Mouse (Mus musculus): Measurements from ENCODE around the gene Eif2s1. TPM values are rescaled to one million over a fixed set of nuclear protein-coding genes. Genes with fewer than 3 reads are reported as not detected.
A peak's percentile ranks its signal among the peaks of the same experiment; 100 is the strongest.

The Eif2s1 gene
- 147 and 170 TPM in 2 replicates for polyA plus RNA-seq (2015; fragmentation: Nextera tagmentation; extraction: Ambion mirVana)

GRCm38 (mm10) chr12:78861496-78862253, at the start of gene Eif2s1, which contains the start of gene Atp6v1d:
Gene Eif2s1, plus strand, starts transcription at chr12:78861819.
Gene Atp6v1d, minus strand, starts transcription at chr12:78861638.
- WGBS: under 1% methylated on average over 55 of the region's 55 CpGs
- H3K36me3 ChIP-seq: 0 out of 2 replicates have a peak, but pooled peaks cover 6% of the 10 kb centered on the region
- peak within 1 kb of the TSS; percentile 81 for H3K9ac ChIP-seq (replicated peaks)
- H3K27ac ChIP-seq (replicated peaks): peak within 1 kb of the TSS; percentile 91
- H3K4me2 ChIP-seq: peak within 1 kb of the TSS; percentile 92
- ATAC-seq (ENCODE audit: low FRiP score): peak; percentile 100
- peak within 1 kb of the TSS; percentile 96 for H3K4me3 ChIP-seq (replicated peaks)
- no peaks in the 10 kb centered on the region for H3K27me3 ChIP-seq (replicated peaks)
- H3K4me1 ChIP-seq: peaks cover 45% of the 10 kb centered on the region
- no peaks in the 10 kb centered on the region for H3K9me3 ChIP-seq (replicated peaks)

- no peaks in the 10 kb centered on the region for H3K27me3 ChIP-seq (replicated peaks)
- H3K4me1 ChIP-seq: no peaks in the 10 kb centered on the region
- H3K9me3 ChIP-seq (replicated peaks): no peaks in the 10 kb centered on the region
- H3K36me3 ChIP-seq: no peaks in the 10 kb centered on the region
- H3K9ac ChIP-seq (replicated peaks): no peak overlapping the region
- H3K4me2 ChIP-seq: no peak overlapping the region
- no peak for ATAC-seq (ENCODE audit: low FRiP score)
- H3K27ac ChIP-seq (replicated peaks): no peak overlapping the region
- no peak overlapping the region for H3K4me3 ChIP-seq (replicated peaks)
Measured at GRCm38 (mm10) chr12:78814437-78814836, 47.2 kb upstream of the Eif2s1 start.

DNA sequence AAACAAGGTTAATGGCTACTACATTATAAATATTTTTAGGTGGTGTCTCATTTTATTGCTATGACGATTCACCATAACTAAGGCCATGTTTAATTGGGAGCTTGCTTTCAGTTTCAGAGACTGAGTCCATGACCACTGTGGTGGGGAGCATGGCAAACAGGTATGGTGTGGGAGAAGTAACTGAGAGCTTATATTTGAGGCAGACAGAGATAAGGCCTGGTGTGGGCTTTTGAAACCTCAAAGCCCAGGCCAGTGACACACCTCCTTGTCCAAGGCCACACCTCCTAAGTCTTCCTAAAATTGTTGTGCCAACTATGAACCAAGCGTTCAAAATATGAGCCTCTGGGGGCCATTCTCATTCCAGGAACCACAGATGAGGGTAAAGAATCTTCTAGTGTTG, 27.1 kb upstream of the Eif2s1 start:
- Histone ChIP-seq H3K27me3 (replicated peaks) (no peaks in the 10 kb centered on the region), H3K4me1 (no peaks in the 10 kb centered on the region), H3K4me3 (replicated peaks) (no peak overlapping the region), H3K27ac (replicated peaks) (no peak overlapping the region), H3K4me2 (no peak overlapping the region), H3K9ac (replicated peaks) (no peak overlapping the region), H3K36me3 (peaks cover 33% of the 10 kb centered on the region), H3K9me3 (replicated peaks) (no peaks in the 10 kb centered on the region)
- WGBS: 85% methylated on average over 2 of the region's 2 CpGs
- no peak for ATAC-seq (ENCODE audit: low FRiP score)

DNA sequence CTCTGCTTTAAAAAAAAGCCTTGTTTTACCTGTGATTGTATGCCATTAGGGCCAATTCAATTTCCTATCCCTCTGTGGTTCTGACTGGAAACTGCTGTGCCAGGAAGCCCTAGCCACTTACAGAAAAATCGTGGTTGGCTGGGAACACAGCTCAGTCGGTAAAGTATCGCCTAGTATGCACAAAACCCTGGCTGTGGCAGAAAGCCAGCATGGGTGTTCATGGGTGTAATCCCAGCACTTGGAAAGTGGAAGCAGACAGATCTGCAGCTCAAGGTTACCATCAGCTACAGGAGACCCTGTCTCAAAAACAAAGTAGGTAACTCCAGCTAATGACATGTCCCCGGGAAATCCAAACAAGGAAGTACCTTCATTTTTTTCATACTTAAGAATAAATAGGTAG, 21.7 kb upstream of the Eif2s1 start:
- Histone ChIP-seq H3K4me3 (replicated peaks) (no peak overlapping the region), H3K27ac (replicated peaks) (no peak overlapping the region), H3K27me3 (replicated peaks) (no peaks in the 10 kb centered on the region), H3K4me2 (no peak overlapping the region), H3K9ac (replicated peaks) (no peak overlapping the region), H3K36me3 (peaks cover 65% of the 10 kb centered on the region), H3K9me3 (replicated peaks) (no peaks in the 10 kb centered on the region), H3K4me1 (no peaks in the 10 kb centered on the region)
- ATAC-seq (ENCODE audit: low FRiP score): no peak
- WGBS: 88% methylated on average over 4 of the region's 4 CpGs

DNA sequence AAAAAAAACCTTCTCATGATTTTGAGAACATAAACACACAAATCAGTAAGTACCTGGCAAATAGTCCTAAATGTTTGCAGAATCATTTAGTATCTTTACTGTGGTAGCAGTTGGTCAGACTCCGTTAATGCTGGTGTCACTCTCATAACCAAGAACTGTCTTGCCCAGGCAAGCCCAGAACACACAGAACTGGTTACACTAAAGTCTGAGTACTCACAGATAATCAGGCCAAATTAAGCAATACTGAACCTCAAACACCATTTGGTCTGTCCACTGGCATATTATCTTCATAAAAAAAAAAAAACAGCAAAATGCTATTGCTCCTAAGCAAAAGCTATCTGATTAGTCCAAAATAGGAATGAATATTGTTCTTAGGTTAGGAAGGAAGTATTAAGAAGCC, 19.2 kb upstream of the Eif2s1 start:
- Histone ChIP-seq H3K4me2 (no peak overlapping the region), H3K36me3 (peaks cover 68% of the 10 kb centered on the region), H3K27me3 (replicated peaks) (no peaks in the 10 kb centered on the region), H3K9me3 (replicated peaks) (no peaks in the 10 kb centered on the region), H3K4me3 (replicated peaks) (no peak overlapping the region), H3K27ac (replicated peaks) (no peak overlapping the region), H3K9ac (replicated peaks) (no peak overlapping the region), H3K4me1 (no peaks in the 10 kb centered on the region)
- no peak for ATAC-seq (ENCODE audit: low FRiP score)
- WGBS: 95% methylated on average over 1 of the region's 1 CpGs

DNA sequence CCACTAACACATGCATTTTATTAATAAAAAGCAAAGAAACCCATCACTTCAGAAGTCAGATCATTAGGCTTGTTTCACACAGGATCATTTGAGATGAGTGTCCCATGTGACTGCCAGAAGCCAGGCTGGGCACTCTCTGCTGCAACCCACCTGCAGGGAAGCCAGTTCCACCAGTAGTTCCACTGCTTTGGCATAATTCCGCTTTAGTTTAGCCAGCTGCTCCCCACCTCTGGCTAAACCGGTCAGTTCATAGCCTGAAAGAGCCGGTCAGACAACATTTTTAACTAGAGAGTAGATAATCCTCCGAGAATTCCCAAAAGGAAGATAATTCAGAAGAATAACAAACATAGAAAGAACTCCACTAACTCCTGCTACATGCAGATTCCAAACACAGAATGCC, 13.4 kb upstream of the Eif2s1 start:
- WGBS: 98% methylated on average over 4 of the region's 4 CpGs
- Histone ChIP-seq H3K27me3 (replicated peaks) (no peaks in the 10 kb centered on the region), H3K9me3 (replicated peaks) (no peaks in the 10 kb centered on the region), H3K9ac (replicated peaks) (no peak overlapping the region), H3K4me2 (no peak overlapping the region), H3K27ac (replicated peaks) (no peak overlapping the region), H3K36me3 (peaks cover 64% of the 10 kb centered on the region), H3K4me3 (replicated peaks) (no peak overlapping the region), H3K4me1 (no peaks in the 10 kb centered on the region)
- ATAC-seq (ENCODE audit: low FRiP score): no peak

- Histone ChIP-seq H3K9ac (replicated peaks) (peak overlapping the region; percentile 76), H3K36me3 (peaks cover 12% of the 10 kb centered on the region), H3K27me3 (replicated peaks) (no peaks in the 10 kb centered on the region), H3K4me2 (peak overlapping the region; percentile 92), H3K9me3 (replicated peaks) (no peaks in the 10 kb centered on the region), H3K4me1 (peaks cover 45% of the 10 kb centered on the region), H3K27ac (replicated peaks) (peak overlapping the region; percentile 80), H3K4me3 (replicated peaks) (peak overlapping the region; percentile 96)
- WGBS: under 1% methylated on average over 30 of the region's 30 CpGs
- ATAC-seq (ENCODE audit: low FRiP score): peak; percentile 43; the same call in 1 of the 2 replicates
Measured at GRCm38 (mm10) chr12:78860921-78861495, 611 bp upstream of the Eif2s1 start.

GRCm38 (mm10) chr12:78862254-78862730, 673 bp downstream of the Eif2s1 start:
- Histone ChIP-seq H3K9ac (replicated peaks) (peak overlapping the region; percentile 81), H3K36me3 (0 out of 2 replicates have a peak, but pooled peaks cover 8% of the 10 kb centered on the region), H3K4me1 (peaks cover 45% of the 10 kb centered on the region), H3K9me3 (replicated peaks) (no peaks in the 10 kb centered on the region), H3K27ac (replicated peaks) (peak overlapping the region; percentile 91), H3K4me2 (peak overlapping the region; percentile 60), H3K27me3 (replicated peaks) (no peaks in the 10 kb centered on the region), H3K4me3 (replicated peaks) (peak overlapping the region; percentile 96)
- WGBS: under 1% methylated on average over 22 of the region's 22 CpGs
- ATAC-seq (ENCODE audit: low FRiP score): no peak; the same call in 1 of the 2 replicates

DNA sequence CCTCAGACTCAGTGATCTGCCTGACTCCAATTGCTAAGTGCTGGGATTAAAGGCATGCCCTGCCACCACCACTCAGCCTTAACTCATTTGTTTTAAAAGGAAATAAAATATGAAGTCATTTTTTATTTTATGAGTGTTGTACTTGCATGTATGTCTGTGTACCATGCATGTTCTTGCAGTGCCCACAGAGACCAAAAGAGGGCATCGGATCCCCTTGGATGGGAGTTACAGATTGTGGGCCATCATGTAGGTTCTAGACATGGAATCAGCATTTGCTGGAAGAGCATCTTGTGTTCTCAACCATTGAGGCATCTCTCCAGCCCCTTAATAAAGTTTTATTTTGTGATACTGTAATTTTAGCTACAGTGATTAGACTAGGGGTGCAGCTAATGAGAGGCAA, 3.8 kb downstream of the Eif2s1 start:
- Histone ChIP-seq H3K27me3 (replicated peaks) (no peaks in the 10 kb centered on the region), H3K9ac (replicated peaks) (no peak overlapping the region), H3K4me2 (no peak overlapping the region), H3K27ac (replicated peaks) (no peak overlapping the region), H3K9me3 (replicated peaks) (no peaks in the 10 kb centered on the region), H3K36me3 (peaks cover 13% of the 10 kb centered on the region), H3K4me1 (peaks cover 16% of the 10 kb centered on the region), H3K4me3 (replicated peaks) (no peak overlapping the region)
- no peak for ATAC-seq (ENCODE audit: low FRiP score)
- WGBS: 95% methylated on average over 1 of the region's 1 CpGs

DNA sequence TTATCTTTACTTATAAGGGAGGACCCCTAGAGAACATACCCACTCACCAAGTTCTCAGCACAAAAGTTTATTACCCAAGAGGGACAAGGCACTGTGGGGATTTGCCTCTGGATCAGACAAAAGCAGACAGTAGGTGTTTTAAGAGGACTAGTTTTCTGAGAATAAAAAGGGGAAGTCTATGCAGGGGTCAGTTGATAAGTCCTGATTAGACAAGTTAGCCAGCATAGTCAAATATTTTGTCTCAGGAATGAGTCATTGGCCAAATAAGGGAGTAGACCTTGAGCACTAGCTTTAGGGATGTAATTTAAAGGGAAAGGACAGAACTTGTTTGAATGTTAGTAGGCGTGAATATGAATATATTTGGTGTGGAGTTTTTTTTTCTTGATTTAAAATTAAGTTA, 6.5 kb downstream of the Eif2s1 start:
- Histone ChIP-seq H3K36me3 (peaks cover 24% of the 10 kb centered on the region), H3K4me3 (replicated peaks) (no peak overlapping the region), H3K27ac (replicated peaks) (no peak overlapping the region), H3K9me3 (replicated peaks) (no peaks in the 10 kb centered on the region), H3K4me1 (peaks cover 5% of the 10 kb centered on the region), H3K4me2 (no peak overlapping the region), H3K27me3 (replicated peaks) (no peaks in the 10 kb centered on the region), H3K9ac (replicated peaks) (no peak overlapping the region)
- WGBS: 98% methylated on average over 1 of the region's 1 CpGs
- ATAC-seq (ENCODE audit: low FRiP score): no peak

DNA sequence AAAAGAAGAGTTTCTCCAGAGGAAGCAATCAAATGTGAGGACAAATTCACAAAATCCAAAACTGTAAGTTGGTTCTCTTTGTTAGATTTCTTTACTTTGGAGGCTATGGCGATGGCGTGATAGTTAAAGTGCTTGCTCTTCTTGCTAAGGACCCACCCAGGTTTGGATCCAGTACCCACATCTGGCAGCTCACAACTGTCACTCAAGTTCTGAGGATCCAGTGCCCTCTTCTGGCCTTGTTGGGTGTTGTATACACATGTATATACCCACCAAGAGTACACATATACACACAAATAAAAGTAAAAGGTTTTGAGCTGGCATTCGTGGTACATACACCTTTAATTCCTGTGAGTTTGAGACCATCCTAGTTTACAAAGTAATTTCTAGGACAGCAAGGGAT, 13.0 kb downstream of the Eif2s1 start:
- Histone ChIP-seq H3K4me1 (no peaks in the 10 kb centered on the region), H3K36me3 (peaks cover 47% of the 10 kb centered on the region), H3K9me3 (replicated peaks) (no peaks in the 10 kb centered on the region), H3K9ac (replicated peaks) (no peak overlapping the region), H3K27me3 (replicated peaks) (no peaks in the 10 kb centered on the region), H3K4me2 (no peak overlapping the region), H3K27ac (replicated peaks) (no peak overlapping the region), H3K4me3 (replicated peaks) (no peak overlapping the region)
- WGBS: 98% methylated on average over 3 of the region's 3 CpGs
- no peak for ATAC-seq (ENCODE audit: low FRiP score)

DNA sequence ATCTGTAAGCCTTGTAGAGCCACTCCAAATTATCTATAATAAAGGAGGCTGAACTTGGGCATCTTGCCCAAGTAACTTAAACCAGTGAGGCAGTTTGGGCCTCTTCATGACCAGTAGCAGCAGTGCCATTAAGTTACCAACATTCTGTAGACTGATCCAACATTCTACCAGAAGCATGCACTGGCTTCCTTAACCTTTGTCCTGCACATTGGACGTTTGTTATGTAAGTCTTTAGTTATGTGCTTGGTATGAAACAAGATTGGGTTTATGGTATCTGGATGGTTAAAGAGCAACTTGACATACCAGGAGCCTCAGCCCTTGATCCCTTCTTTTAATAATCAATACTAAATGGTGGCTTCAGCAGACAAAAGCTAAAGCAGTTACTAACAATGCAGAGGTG, 28.4 kb downstream of the Eif2s1 start:
- ATAC-seq (ENCODE audit: low FRiP score): no peak
- no peak overlapping the region for H3K27ac ChIP-seq (replicated peaks)
- no peak overlapping the region for H3K9ac ChIP-seq (replicated peaks)
- H3K27me3 ChIP-seq (replicated peaks): no peaks in the 10 kb centered on the region
- peaks cover 19% of the 10 kb centered on the region for H3K36me3 ChIP-seq
- 78% methylated on average over 1 of the region's 1 CpGs for WGBS
- H3K4me3 ChIP-seq (replicated peaks): no peak overlapping the region
- H3K4me1 ChIP-seq: no peaks in the 10 kb centered on the region
- no peak overlapping the region for H3K4me2 ChIP-seq
- no peaks in the 10 kb centered on the region for H3K9me3 ChIP-seq (replicated peaks)
